Comparison of ENCODE assay signal across 8 mouse cellular contexts in the genomic region with DNA sequence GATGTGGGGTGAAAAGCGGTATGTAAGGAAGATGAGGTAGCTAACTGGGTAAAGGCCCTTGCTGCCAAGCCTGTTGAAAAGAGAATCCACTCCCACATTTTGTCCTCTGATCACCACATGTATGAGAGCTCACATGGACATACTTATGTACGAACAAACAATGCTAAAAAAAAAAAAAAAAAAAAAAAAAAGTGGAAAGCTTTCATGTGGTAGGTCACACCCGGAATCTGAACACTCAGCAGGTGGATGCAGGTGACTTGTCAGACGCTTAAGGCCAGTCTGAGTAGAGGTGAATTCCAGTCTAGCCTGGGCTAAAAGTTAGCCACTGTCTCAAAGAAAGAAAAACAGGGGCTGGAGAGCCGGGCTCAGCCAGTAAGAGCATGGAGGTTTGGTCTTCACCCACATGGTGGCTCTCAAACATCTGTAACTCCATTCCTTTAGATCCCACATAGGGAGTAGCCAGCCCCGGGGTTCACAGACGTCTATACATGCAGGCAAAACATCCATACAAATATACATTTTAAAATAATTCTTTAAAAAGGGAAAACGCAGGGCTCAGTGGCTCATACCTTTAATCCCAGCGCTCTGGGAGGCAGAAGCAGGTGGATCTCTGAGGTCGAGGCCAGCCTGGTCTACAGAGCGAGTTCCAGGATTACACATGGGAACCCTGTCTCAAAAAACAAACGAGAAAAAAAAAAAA. TPM values are rescaled to one million over a fixed set of nuclear protein-coding genes. Genes with fewer than 3 reads are reported as not detected.
A peak's percentile ranks its signal among the peaks of the same experiment; 100 is the strongest.
DNase-seq lines count a peak whose midpoint lies in the region; ATAC-seq and TF ChIP-seq lines count a peak whose summit lies in the region.

No protein-coding gene starts in this region.

- H3K9ac ChIP-seq in liver, embryonic 11.5 days (ENCODE audit: low read depth, low read length): peak overlapping the region; percentile 55; the same call in 1 of the 2 replicates

- intact Hi-C loops in gastrocnemius, adult 2 months (cut with DNase I): loop anchor here (1.0 to 5.0 kb wide), 2 partner anchors 15 to 114 kb away; no protein-coding TSS in a partner anchor

- no peak for ATAC-seq in liver, embryonic 11.5 days (replicated peaks; ENCODE audit: low FRiP score)

- H3K36me3 ChIP-seq in thymus, adult 2 months (ENCODE audit: control insufficient read depth, insufficient read depth, low read length): no peaks in the 10 kb centered on the region
- no peaks in the 10 kb centered on the region for H3K36me3 ChIP-seq in liver, embryonic 11.5 days (ENCODE audit: control insufficient read depth, insufficient read depth, low read length)

- peaks cover 2% of the 10 kb centered on the region for H3K4me1 ChIP-seq in thymus, adult 2 months (replicated peaks; ENCODE audit: control insufficient read depth, insufficient read depth, low read length)
- peaks cover 4% of the 10 kb centered on the region; the same call in 1 of the 2 replicates for H3K4me1 ChIP-seq in liver, embryonic 11.5 days (replicated peaks; ENCODE audit: control insufficient read depth, insufficient read depth, low read length)

- TF ChIP-seq POLR2A in thymus, adult 2 months (IDR thresholded peaks at IDR 0.05; ENCODE audit: control insufficient read depth, extremely low read depth, insufficient read depth, low read length, poor library complexity): no peak

- no peak for TF ChIP-seq CTCF in gastrocnemius, adult 2 months (IDR thresholded peaks at IDR 0.05)
- no peak for TF ChIP-seq CTCF in thymus, adult 2 months (IDR thresholded peaks at IDR 0.05; ENCODE audit: borderline replicate concordance, control insufficient read depth, extremely low read depth, insufficient read depth, low read length, poor library complexity)

- no peaks in the 10 kb centered on the region for H3K9me3 ChIP-seq in liver, embryonic 11.5 days (ENCODE audit: control insufficient read depth, low read length)

- peak overlapping the region; percentile 88 for H3K27ac ChIP-seq in gastrocnemius, adult 2 months
- H3K27ac ChIP-seq in thymus, adult 2 months (ENCODE audit: control insufficient read depth, insufficient read depth, low read length): no peak overlapping the region
- H3K27ac ChIP-seq in liver, embryonic 11.5 days (ENCODE audit: low read depth, low read length): no peak overlapping the region

- no peak for DNase-seq in gastrocnemius, adult 2 months
- DNase-seq in gastrocnemius, adult 18-20 months (ENCODE audit: low spot score): no peak
- DNase-seq in thymus, adult 2 months: no peak
- DNase-seq in thymus, postnatal 25 days: no peak
- DNase-seq in liver, embryonic 11.5 days (ENCODE audit: low spot score): no peak
- no peak for DNase-seq in c-Kit-positive CD71-positive TER-119-positive erythroid progenitor cells, embryonic 14.5 days (ENCODE audit: low spot score)
- DNase-seq in ovary, postnatal 10 days (ENCODE audit: low spot score): no peak
- DNase-seq in cerebellum, adult 9-11 months: no peak

- 40% methylated on average over 12 of the region's 12 CpGs for whole genome bisulfite sequencing in thymus, adult 2 months
- 37% methylated on average over 12 of the region's 12 CpGs for WGBS in liver, embryonic 11.5 days

- peak overlapping the region; percentile 86 for H3K4me2 ChIP-seq in liver, embryonic 11.5 days

- H3K4me3 ChIP-seq in gastrocnemius, adult 2 months: peak overlapping the region; percentile 76
- peak overlapping the region; percentile 95; the same call in 1 of the 2 replicates for H3K4me3 ChIP-seq in thymus, adult 2 months (ENCODE audit: control insufficient read depth, insufficient read depth, low read length)
- peak overlapping the region; percentile 66 for H3K4me3 ChIP-seq in liver, embryonic 11.5 days (ENCODE audit: low read depth, low read length)

- no peaks in the 10 kb centered on the region for H3K27me3 ChIP-seq in thymus, adult 2 months (ENCODE audit: control insufficient read depth, insufficient read depth, low read length)
- no peaks in the 10 kb centered on the region; the same call in 1 of the 2 replicates for H3K27me3 ChIP-seq in liver, embryonic 11.5 days (replicated peaks; ENCODE audit: control insufficient read depth, insufficient read depth, low read length)

RNA-seq across cellular contexts. Expression of a gene that starts 5.8 kb away (rescaled TPM):
- 10 to 100 TPM in 1 of 2 experiments, 1 to 10 TPM in 1; 9.3 to 13.2 TPM for total RNA-seq in gastrocnemius, adult 2 months (2021)
- 10 to 100 TPM in 1 of 2 experiments, 1 to 10 TPM in 1; 8.8 to 12.4 TPM for total RNA-seq in gastrocnemius, adult 18-20 months (2021)
- 33.0 and 40.4 TPM in 2 replicates for polyA plus RNA-seq in thymus, adult 2 months (2012; rRNA removed)
- polyA plus RNA-seq in liver, embryonic 11.5 days (2014; fragmentation: Nextera tagmentation; extraction: Ambion mirVana): 51.8 and 61.0 TPM in 2 replicates

RNA-seq across cellular contexts. Expression of a gene that starts 5.9 kb away (rescaled TPM):
- total RNA-seq in gastrocnemius, adult 2 months (2021): 10 to 100 TPM; 18.7 to 19.3 TPM
- 10 to 100 TPM; 19.3 to 20.3 TPM for total RNA-seq in gastrocnemius, adult 18-20 months (2021)
- 17.0 and 17.5 TPM in 2 replicates for polyA plus RNA-seq in thymus, adult 2 months (2012; rRNA removed)
- polyA plus RNA-seq in liver, embryonic 11.5 days (2014; fragmentation: Nextera tagmentation; extraction: Ambion mirVana): 30.8 and 34.8 TPM in 2 replicates

RNA-seq across cellular contexts. Expression of a gene that starts 20.4 kb away (rescaled TPM):
- 1 to 10 TPM; 5.6 to 8.3 TPM for total RNA-seq in gastrocnemius, adult 2 months (2021)
- 1 to 10 TPM; 7.4 to 8.1 TPM for total RNA-seq in gastrocnemius, adult 18-20 months (2021)
- polyA plus RNA-seq in thymus, adult 2 months (2012; rRNA removed): 55.1 and 57.5 TPM in 2 replicates
- polyA plus RNA-seq in liver, embryonic 11.5 days (2014; fragmentation: Nextera tagmentation; extraction: Ambion mirVana): 82.5 and 89.9 TPM in 2 replicates

RNA-seq across cellular contexts. Expression of a gene that starts 49.9 kb away (rescaled TPM):
- total RNA-seq in gastrocnemius, adult 2 months (2021): 1 to 10 TPM; 3.7 to 5.4 TPM
- 1 to 10 TPM; 3.3 to 4.1 TPM for total RNA-seq in gastrocnemius, adult 18-20 months (2021)
- polyA plus RNA-seq in thymus, adult 2 months (2012; rRNA removed): 8.4 and 9.5 TPM in 2 replicates
- 54.0 and 58.2 TPM in 2 replicates for polyA plus RNA-seq in liver, embryonic 11.5 days (2014; fragmentation: Nextera tagmentation; extraction: Ambion mirVana)
